Comparison of ENCODE assay signal across 26 mouse cellular contexts in genomic region chr4:28913613-28914012, GRCm38 (mm10).
DNase-seq lines count a peak whose midpoint lies in the region; ATAC-seq and TF ChIP-seq lines count a peak whose summit lies in the region.
"Had no signal": no experiment of that assay in that cellular context is flagged by ENCODE, and none has a peak within 500 bp of the region (broad histone marks: within the 10 kb centered on the region; RNA-seq: fewer than 3 reads in every experiment).

No protein-coding gene starts in this region.

- H3K4me2 ChIP-seq in forebrain, embryonic 14.5 days (ENCODE audit: low read length) = no peak overlapping the region
- no peak overlapping the region for H3K4me2 ChIP-seq in forebrain, embryonic 15.5 days (replicated peaks)
- no peak overlapping the region for H3K4me2 ChIP-seq in lung, embryonic 14.5 days
- no peak overlapping the region for H3K4me2 ChIP-seq in midbrain, embryonic 15.5 days
- H3K4me2 ChIP-seq: embryonic facial prominence, embryonic 13.5 days; embryonic facial prominence, embryonic 15.5 days; forebrain, embryonic 12.5 days had no signal

- no peak for ATAC-seq in forebrain, embryonic 14.5 days
- no peak for ATAC-seq in forebrain, embryonic 15.5 days (replicated peaks)
- no peak for ATAC-seq in lung, embryonic 14.5 days (ENCODE audit: insufficient read depth)
- 0 out of 2 replicates have a peak, but pooled peaks have one; percentile 50 for ATAC-seq in midbrain, embryonic 15.5 days (replicated peaks)
- ATAC-seq: activated CD4-positive, CD25-positive, alpha-beta regulatory T cell, adult 4 months; CD4-positive, CD25-positive, alpha-beta regulatory T cell, adult 4 months; Patski had no signal

- H3K27ac ChIP-seq in forebrain, embryonic 14.5 days (ENCODE audit: low read depth, low read length) = no peak overlapping the region
- no peak overlapping the region for H3K27ac ChIP-seq in forebrain, embryonic 15.5 days (replicated peaks)
- H3K27ac ChIP-seq in lung, embryonic 14.5 days (ENCODE audit: low read depth) = no peak overlapping the region
- H3K27ac ChIP-seq in midbrain, embryonic 15.5 days = no peak overlapping the region
- H3K27ac ChIP-seq in midbrain, embryonic 10.5 days (replicated peaks) = no peak overlapping the region
- H3K27ac ChIP-seq: embryonic facial prominence, embryonic 13.5 days; embryonic facial prominence, embryonic 15.5 days; forebrain, embryonic 10.5 days; forebrain, embryonic 12.5 days had no signal

- TF ChIP-seq CTCF in lung, embryonic 14.5 days (IDR thresholded peaks at IDR 0.05; ENCODE audit: low read depth) = no peak

- H3K9me3 ChIP-seq in forebrain, embryonic 14.5 days (replicated peaks; ENCODE audit: control insufficient read depth, low read length) = no peaks in the 10 kb centered on the region
- no peaks in the 10 kb centered on the region for H3K9me3 ChIP-seq in forebrain, embryonic 15.5 days
- H3K9me3 ChIP-seq in lung, embryonic 14.5 days (ENCODE audit: low read depth, low read length) = no peaks in the 10 kb centered on the region
- H3K9me3 ChIP-seq in midbrain, embryonic 15.5 days = no peaks in the 10 kb centered on the region
- no peaks in the 10 kb centered on the region for H3K9me3 ChIP-seq in midbrain, embryonic 10.5 days (replicated peaks)
- H3K9me3 ChIP-seq: embryonic facial prominence, embryonic 13.5 days; embryonic facial prominence, embryonic 15.5 days; forebrain, embryonic 10.5 days; forebrain, embryonic 12.5 days; G1E had no signal

- peak; percentile 48 for DNase-seq in forebrain, embryonic 14.5 days (ENCODE audit: low spot score)
- DNase-seq in lung, embryonic 14.5 days = peak; percentile 43
- no peak for DNase-seq in lung, postnatal 25 days (ENCODE audit: low spot score)
- no peak for DNase-seq in midbrain, embryonic 10.5 days (ENCODE audit: low spot score)
- no peak for DNase-seq in embryo, embryonic 11 days
- DNase-seq: adrenal gland, adult 8-10 months; adrenal gland, postnatal 14 days; adrenal gland, postnatal 36 days; B cell, adult 2 months; cerebellum, adult 11-12 months; cerebellum, adult 2 months; cerebellum, adult 9-10 months; cerebellum, postnatal 10 days; cerebellum, postnatal 25 days had no signal

- H3K27me3 ChIP-seq in forebrain, embryonic 14.5 days (replicated peaks; ENCODE audit: control insufficient read depth, insufficient read depth, low read length) = no peaks in the 10 kb centered on the region
- H3K27me3 ChIP-seq in forebrain, embryonic 15.5 days = no peaks in the 10 kb centered on the region
- no peaks in the 10 kb centered on the region for H3K27me3 ChIP-seq in lung, embryonic 14.5 days (ENCODE audit: insufficient read depth, low read length)
- H3K27me3 ChIP-seq in midbrain, embryonic 15.5 days (replicated peaks) = no peaks in the 10 kb centered on the region
- H3K27me3 ChIP-seq in midbrain, embryonic 10.5 days (ENCODE audit: low read depth, poor library complexity, severe bottlenecking) = no peaks in the 10 kb centered on the region
- H3K27me3 ChIP-seq: CH12.LX; embryonic facial prominence, embryonic 13.5 days; embryonic facial prominence, embryonic 15.5 days; forebrain, embryonic 12.5 days; Patski had no signal

- no peaks in the 10 kb centered on the region for H3K36me3 ChIP-seq in forebrain, embryonic 14.5 days (ENCODE audit: control insufficient read depth, insufficient read depth, low read length)
- H3K36me3 ChIP-seq in forebrain, embryonic 15.5 days = no peaks in the 10 kb centered on the region
- no peaks in the 10 kb centered on the region for H3K36me3 ChIP-seq in lung, embryonic 14.5 days (ENCODE audit: insufficient read depth)
- no peaks in the 10 kb centered on the region for H3K36me3 ChIP-seq in midbrain, embryonic 15.5 days (replicated peaks)
- no peaks in the 10 kb centered on the region for H3K36me3 ChIP-seq in midbrain, embryonic 10.5 days
- H3K36me3 ChIP-seq: embryonic facial prominence, embryonic 13.5 days; embryonic facial prominence, embryonic 15.5 days; forebrain, embryonic 10.5 days; forebrain, embryonic 12.5 days; G1E had no signal

- H3K4me3 ChIP-seq in forebrain, embryonic 14.5 days (ENCODE audit: low read depth, low read length) = no peak overlapping the region
- H3K4me3 ChIP-seq in forebrain, embryonic 15.5 days = no peak overlapping the region
- H3K4me3 ChIP-seq in lung, embryonic 14.5 days (ENCODE audit: low read depth, low read length) = no peak overlapping the region
- H3K4me3 ChIP-seq in midbrain, embryonic 15.5 days = no peak overlapping the region
- no peak overlapping the region for H3K4me3 ChIP-seq in midbrain, embryonic 10.5 days
- H3K4me3 ChIP-seq: embryonic facial prominence, embryonic 13.5 days; embryonic facial prominence, embryonic 15.5 days; erythroblast, embryonic 14.5 days; forebrain, embryonic 10.5 days; forebrain, embryonic 12.5 days had no signal

- no peak overlapping the region for H3K9ac ChIP-seq in forebrain, embryonic 14.5 days (ENCODE audit: low read length)
- no peak overlapping the region for H3K9ac ChIP-seq in forebrain, embryonic 15.5 days (replicated peaks)
- no peak overlapping the region for H3K9ac ChIP-seq in lung, embryonic 14.5 days
- no peak overlapping the region for H3K9ac ChIP-seq in midbrain, embryonic 15.5 days
- H3K9ac ChIP-seq: embryonic facial prominence, embryonic 13.5 days; embryonic facial prominence, embryonic 15.5 days; forebrain, embryonic 12.5 days had no signal

- 26% methylated on average over 2 of the region's 2 CpGs for WGBS in forebrain, embryonic 14.5 days
- 31% methylated on average over 2 of the region's 2 CpGs for WGBS in forebrain, embryonic 15.5 days
- WGBS in lung, embryonic 14.5 days = 58% methylated on average over 2 of the region's 2 CpGs
- 31% methylated on average over 2 of the region's 2 CpGs for WGBS in midbrain, embryonic 15.5 days
- 76% methylated on average over 2 of the region's 2 CpGs for WGBS in midbrain, embryonic 10.5 days

- H3K4me1 ChIP-seq in forebrain, embryonic 14.5 days (ENCODE audit: control insufficient read depth, insufficient read depth, low read length) = peaks cover 5% of the 10 kb centered on the region
- H3K4me1 ChIP-seq in forebrain, embryonic 15.5 days = peaks cover 8% of the 10 kb centered on the region
- H3K4me1 ChIP-seq in lung, embryonic 14.5 days (ENCODE audit: insufficient read depth) = no peaks in the 10 kb centered on the region
- H3K4me1 ChIP-seq in midbrain, embryonic 15.5 days = no peaks in the 10 kb centered on the region
- H3K4me1 ChIP-seq in midbrain, embryonic 10.5 days = no peaks in the 10 kb centered on the region
- H3K4me1 ChIP-seq: embryonic facial prominence, embryonic 13.5 days; embryonic facial prominence, embryonic 15.5 days had no signal

Comparison
In these comparisons a context has a peak if more than half of its experiments do, and no peak if none do; other contexts are left out.
1. DNase-seq: peak in forebrain, embryonic 14.5 days (single experiment) and lung, embryonic 14.5 days (single experiment); none in lung, postnatal 25 days (single experiment), midbrain, embryonic 10.5 days (single experiment) and embryo, embryonic 11 days (single experiment).